8 mouse cellular contexts compared by ENCODE assay signal in genomic region chr6:121473093-121473821, GRCm38 (mm10). TPM values are rescaled to one million over a fixed set of nuclear protein-coding genes. Genes with fewer than 3 reads are reported as not detected.
DNase-seq lines count a peak whose midpoint lies in the region; ATAC-seq and TF ChIP-seq lines count a peak whose summit lies in the region.

Gene Iqsec3 (minus strand): TSS chr6:121473678.

- TF ChIP-seq EP300 in lung, postnatal 0 days (IDR thresholded peaks at IDR 0.05) = no peak

- H3K9ac ChIP-seq in ES-E14 (ENCODE audit: insufficient read depth, low read depth, low read length, poor library complexity, severe bottlenecking) = no peak within 1 kb of the TSS
- H3K9ac ChIP-seq in hindbrain, embryonic 11.5 days (ENCODE audit: low read depth, low read length) = peak within 1 kb of the TSS; percentile 64
- no peak within 1 kb of the TSS for H3K9ac ChIP-seq in lung, postnatal 0 days (replicated peaks; ENCODE audit: low read depth)

- in situ Hi-C loops in ES-E14 (cut with MboI; ENCODE audit: low sequenced_read_pairs in 2 of 2, unreplicated experiment in 2 of 2) = no loop called here

- H3K27me3 ChIP-seq in cerebellum, adult 2 months (ENCODE audit: control insufficient read depth, insufficient read depth, low read length) = no peaks in the 10 kb centered on the region
- H3K27me3 ChIP-seq in hindbrain, embryonic 11.5 days (ENCODE audit: control insufficient read depth, insufficient read depth, low read length) = peaks cover 6% of the 10 kb centered on the region
- H3K27me3 ChIP-seq in lung, postnatal 0 days (replicated peaks; ENCODE audit: insufficient read depth, low read length) = peaks cover 10% of the 10 kb centered on the region; the same call in 1 of the 2 replicates

- peak; percentile 94 for ATAC-seq in hindbrain, embryonic 11.5 days (ENCODE audit: low FRiP score)
- ATAC-seq in lung, postnatal 0 days = peak; percentile 92

- no peak for TF ChIP-seq CTCF in cerebellum, adult 2 months (IDR thresholded peaks at IDR 0.05; ENCODE audit: borderline replicate concordance, insufficient read depth, low read depth, low read length)
- peak; percentile 9; the same call in 1 of the 2 replicates for TF ChIP-seq CTCF in lung, postnatal 0 days (IDR thresholded peaks at IDR 0.05)

- peak; percentile 76 for DNase-seq in ES-E14 (ENCODE audit: low read depth, low spot score)
- DNase-seq in cerebellum, adult 2 months = peak; percentile 58 to 62
- peak; percentile 72 to 83 for DNase-seq in frontal cortex, postnatal 10 days (ENCODE audit: low spot score in 2 of 2)
- DNase-seq in hindbrain, embryonic 11.5 days (ENCODE audit: low spot score) = peak; percentile 95
- peak; percentile 83 to 85 for DNase-seq in layer of hippocampus, postnatal 14 days (ENCODE audit: low spot score in 2 of 2)
- DNase-seq in lung, postnatal 0 days (ENCODE audit: low spot score) = peak; percentile 92
- DNase-seq in retina, adult 2 months (ENCODE audit: low read depth, low spot score) = peak; percentile 57
- DNase-seq in thymus, postnatal 36 days = peak; percentile 80 to 84

- no peak within 1 kb of the TSS for H3K27ac ChIP-seq in ES-E14 (ENCODE audit: insufficient read depth, low read depth, low read length, poor library complexity, severe bottlenecking)
- no peak within 1 kb of the TSS for H3K27ac ChIP-seq in cerebellum, adult 2 months (ENCODE audit: insufficient read depth, low read length)
- H3K27ac ChIP-seq in hindbrain, embryonic 11.5 days (ENCODE audit: low read depth, low read length) = peak within 1 kb of the TSS; percentile 76
- H3K27ac ChIP-seq in lung, postnatal 0 days (ENCODE audit: low read length) = no peak within 1 kb of the TSS

- H3K9me3 ChIP-seq in ES-E14 (ENCODE audit: control insufficient read depth, insufficient read depth, low read depth, low read length) = no peaks in the 10 kb centered on the region
- no peaks in the 10 kb centered on the region for H3K9me3 ChIP-seq in hindbrain, embryonic 11.5 days (ENCODE audit: control insufficient read depth, low read length)
- no peaks in the 10 kb centered on the region for H3K9me3 ChIP-seq in lung, postnatal 0 days (ENCODE audit: low read length)

- no peak for TF ChIP-seq POLR2A in cerebellum, adult 2 months (IDR thresholded peaks at IDR 0.05; ENCODE audit: borderline replicate concordance, insufficient read depth, low read length)

- H3K36me3 ChIP-seq in ES-E14 (ENCODE audit: control insufficient read depth, insufficient read depth, low read length, poor library complexity, severe bottlenecking) = no peaks in the 10 kb centered on the region
- H3K36me3 ChIP-seq in hindbrain, embryonic 11.5 days (ENCODE audit: control insufficient read depth, insufficient read depth, low read length) = no peaks in the 10 kb centered on the region
- H3K36me3 ChIP-seq in lung, postnatal 0 days (ENCODE audit: insufficient read depth, low read length) = no peaks in the 10 kb centered on the region

- H3K4me2 ChIP-seq in hindbrain, embryonic 11.5 days (replicated peaks; ENCODE audit: low read depth, low read length) = peak within 1 kb of the TSS; percentile 36
- H3K4me2 ChIP-seq in lung, postnatal 0 days (replicated peaks; ENCODE audit: low read depth, low read length) = no peak within 1 kb of the TSS

- H3K4me1 ChIP-seq in ES-E14 (ENCODE audit: control insufficient read depth in 2 of 2, insufficient read depth in 2 of 2, low read length in 2 of 2, poor library complexity in 1 of 2) = no peaks in the 10 kb centered on the region; a peak in 1 of 4 replicates
- H3K4me1 ChIP-seq in cerebellum, adult 2 months (ENCODE audit: control insufficient read depth, insufficient read depth, low read length) = no peaks in the 10 kb centered on the region
- no peaks in the 10 kb centered on the region for H3K4me1 ChIP-seq in hindbrain, embryonic 11.5 days (replicated peaks; ENCODE audit: control insufficient read depth, insufficient read depth, low read length)
- no peaks in the 10 kb centered on the region for H3K4me1 ChIP-seq in lung, postnatal 0 days (ENCODE audit: insufficient read depth, low read depth, low read length)

- H3K4me3 ChIP-seq in ES-E14 (ENCODE audit: insufficient read depth in 1 of 2, low read depth in 1 of 2, low read length in 2 of 2, poor library complexity in 1 of 2, severe bottlenecking in 1 of 2) = peak within 1 kb of the TSS; percentile 68
- peak within 1 kb of the TSS; percentile 43 for H3K4me3 ChIP-seq in cerebellum, adult 2 months (replicated peaks; ENCODE audit: insufficient read depth, low read depth, low read length)
- H3K4me3 ChIP-seq in hindbrain, embryonic 11.5 days (ENCODE audit: low read depth, low read length) = peak within 1 kb of the TSS; percentile 47
- H3K4me3 ChIP-seq in lung, postnatal 0 days (ENCODE audit: low read depth, low read length) = no peak within 1 kb of the TSS

- WGBS in cerebellum, adult 2 months = under 1% methylated on average over 65 of the region's 65 CpGs
- under 1% methylated on average over 57 of the region's 65 CpGs for WGBS in hindbrain, embryonic 11.5 days
- WGBS in lung, postnatal 0 days = under 1% methylated on average over 58 of the region's 65 CpGs

TF ChIP-seq in ES-E14, 5 proteins besides CTCF, POLR2A, EP300 and RAD21:
- no peak; the same call in 1 of the 2 replicates for TF ChIP-seq HCFC1 (IDR thresholded peaks at IDR 0.05; ENCODE audit: borderline replicate concordance, insufficient read depth, low read length)
- no peak for TF ChIP-seq ZC3H11A (IDR thresholded peaks at IDR 0.05; ENCODE audit: borderline replicate concordance, low read depth, low read length)

RNA-seq across cellular contexts. Expression of gene Iqsec3, which starts in this region (rescaled TPM):
- total RNA-seq in ES-E14 (2012; rRNA removed) = 0.18 and 0.26 TPM in 2 replicates
- polyA plus RNA-seq in cerebellum, adult 2 months (2012; rRNA removed) = 58.4 and 66.5 TPM in 2 replicates
- 1.8 and 2.5 TPM in 2 replicates for polyA plus RNA-seq in hindbrain, embryonic 11.5 days (2014; fragmentation: Nextera tagmentation; extraction: Ambion mirVana)
- total RNA-seq in layer of hippocampus, postnatal 14 days (2021) = 100 to 1,000 TPM; 112 to 118 TPM
- not detected in 2 replicates for polyA plus RNA-seq in lung, postnatal 0 days (2015; fragmentation: Nextera tagmentation; extraction: Ambion mirVana)

Comparison
In these comparisons a context has a peak if more than half of its experiments do, and no peak if none do; other contexts are left out.
1. RNA of gene Iqsec3 (total RNA-seq): 112 to 118 TPM in layer of hippocampus, postnatal 14 days; 0.18 to 0.26 TPM in ES-E14; every median in the first group is over 10 times any median in the second.
2. RNA of gene Iqsec3 (polyA plus RNA-seq): 58.4 to 66.5 TPM in cerebellum, adult 2 months; 1.8 to 2.5 TPM in hindbrain, embryonic 11.5 days and not detected in lung, postnatal 0 days; every median in the first group is over 10 times any median in the second.
3. Peak in DNase-seq and H3K4me3 ChIP-seq in ES-E14; RNA of the gene not detected or under 1 TPM.
4. Peak in DNase-seq and ATAC-seq in lung, postnatal 0 days; RNA of the gene not detected or under 1 TPM.
5. Peak in every context shown above with its lines, with median percentiles within 50 percentile points of each other: DNase-seq.